Mouse (Mus musculus): ENCODE data around the gene Arhgef6.

- TF ChIP-seq CTCF (IDR thresholded peaks at IDR 0.05; ENCODE audit: extremely low read depth, insufficient read depth, insufficient read length, insufficient replicate concordance) (no peak), POLR2A (IDR thresholded peaks at IDR 0.05; ENCODE audit: low read depth, low read length) (no peak)
These were observed 11.9 kb downstream of the Arhgef6 start for GRCm38 (mm10) chrX:57326487-57327221.
